Mouse (Mus musculus) thymus, adult 18-20 months (tissue): ENCODE data around the gene Tanc1.

Experiments used
- DNase-seq, 2 experiments: peaks; one replicate each; pipeline ENCODE4 v3.0.0; 2022; ENCODE audit warnings: mixed read lengths in 2 of 2

The Tanc1 gene

DNA sequence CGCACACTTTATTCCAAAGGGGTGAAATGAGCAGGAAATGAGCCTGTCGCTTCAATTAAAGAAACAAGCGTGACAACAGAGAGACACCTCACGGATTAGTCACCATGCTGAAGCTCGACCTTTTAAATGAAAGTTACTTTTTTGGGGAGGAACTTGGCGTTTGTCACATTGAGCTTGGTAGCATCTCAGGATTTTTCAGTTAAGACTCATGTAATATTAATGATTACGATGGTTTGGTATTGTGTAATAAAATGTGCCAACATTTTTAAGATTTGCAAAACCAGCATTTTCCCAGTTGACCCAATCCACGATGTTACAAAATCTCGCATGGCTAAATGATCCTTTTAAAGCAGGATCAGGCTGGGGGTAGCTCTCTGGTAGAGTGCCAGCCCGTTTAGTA, 153.8 kb downstream of the Tanc1 start:
- DNase-seq, result no peak

DNA sequence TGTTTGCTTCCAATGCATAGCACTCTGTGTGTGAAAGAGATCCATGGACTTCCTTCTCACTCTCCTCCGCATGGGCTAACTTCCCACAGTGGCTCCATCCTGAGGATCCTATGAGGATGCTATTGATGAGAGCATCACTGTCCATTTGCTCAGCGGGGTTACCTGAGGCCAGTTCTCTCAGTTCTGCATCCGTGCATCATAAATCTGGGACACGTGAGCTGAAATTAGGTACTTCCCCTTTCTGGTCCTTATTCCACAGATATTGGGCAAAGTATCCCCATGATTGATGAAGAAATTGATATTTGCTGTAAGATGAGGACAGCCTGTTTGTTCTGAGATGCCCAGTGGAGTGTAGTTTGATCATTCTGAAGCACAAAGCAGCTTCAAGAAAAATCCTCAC, 156.1 kb downstream of the Tanc1 start:
- DNase-seq, result no peak

DNA sequence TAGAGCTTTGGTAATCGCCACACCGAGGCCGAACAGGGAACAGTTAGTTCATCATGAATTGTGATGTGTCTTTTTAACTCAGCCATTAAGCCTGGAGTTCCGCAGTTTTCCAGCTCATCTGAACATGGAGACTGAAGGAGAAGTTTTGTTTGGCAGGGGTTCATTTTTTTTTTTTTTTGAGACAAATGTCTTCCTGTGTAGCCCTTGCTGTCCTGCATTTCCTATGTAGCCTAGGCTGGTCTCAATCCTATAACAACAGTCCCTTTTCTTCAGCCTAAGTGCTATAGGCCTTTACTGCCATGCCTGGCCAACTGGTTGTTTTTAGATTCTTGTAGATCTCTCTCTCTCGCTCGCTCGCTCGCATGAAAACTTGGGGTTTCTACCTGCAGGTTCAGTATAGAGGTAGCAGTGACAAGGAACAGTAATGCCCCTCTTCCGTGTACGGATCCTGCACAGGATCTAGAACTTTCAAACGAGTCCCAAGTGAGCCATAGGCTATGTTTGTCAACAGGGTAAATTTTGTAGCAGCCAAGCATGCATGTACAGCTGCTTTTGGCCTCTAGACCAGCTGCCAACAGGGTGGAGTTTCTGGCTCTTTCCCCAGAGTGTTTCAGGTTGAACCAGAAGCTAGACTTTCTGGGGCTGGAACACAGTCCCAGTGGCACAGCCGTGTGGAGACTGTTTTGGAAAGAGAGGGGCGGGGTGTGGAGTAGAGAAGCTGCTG, 157.0 kb downstream of the Tanc1 start:
- no peak for DNase-seq

DNA sequence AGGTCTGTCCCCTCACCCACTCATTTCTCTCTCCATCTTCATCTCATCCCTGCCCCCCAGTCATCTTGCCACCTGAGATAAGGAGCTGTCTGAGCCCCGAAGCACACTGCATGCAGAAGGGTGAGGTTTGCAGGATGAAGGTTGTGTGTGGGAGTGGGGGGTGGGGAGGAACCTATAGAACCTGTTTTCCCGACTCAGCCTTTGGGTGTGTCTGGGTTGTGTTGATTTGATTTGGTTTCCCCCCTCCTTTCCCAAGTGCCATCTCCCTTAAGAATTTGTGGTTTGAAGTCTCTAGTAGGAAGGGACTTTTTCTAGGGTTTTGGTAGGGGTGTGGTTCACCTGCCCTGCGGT, 157.5 kb downstream of the Tanc1 start:
- DNase-seq, result no peak

DNA sequence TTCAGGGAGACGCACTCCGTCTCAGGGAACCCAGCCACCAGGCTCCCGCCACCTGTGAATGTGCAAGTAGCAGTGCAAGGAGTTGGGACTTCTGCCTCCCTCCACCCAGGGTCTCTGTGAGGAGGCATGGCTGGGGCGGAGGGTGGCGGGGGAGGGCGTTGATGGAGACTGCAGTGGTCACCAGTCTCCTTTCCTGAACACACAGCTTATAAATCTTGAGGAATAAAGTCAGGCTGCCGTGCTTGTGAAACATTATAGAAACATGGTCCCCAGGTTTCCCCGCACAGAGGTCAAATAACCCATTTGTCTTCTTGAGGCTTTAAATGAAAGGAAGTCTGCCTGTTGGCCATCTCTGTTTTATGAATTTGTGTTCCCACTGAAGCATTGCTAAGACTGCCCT, 159.9 kb downstream of the Tanc1 start:
- DNase-seq, result no peak

DNA sequence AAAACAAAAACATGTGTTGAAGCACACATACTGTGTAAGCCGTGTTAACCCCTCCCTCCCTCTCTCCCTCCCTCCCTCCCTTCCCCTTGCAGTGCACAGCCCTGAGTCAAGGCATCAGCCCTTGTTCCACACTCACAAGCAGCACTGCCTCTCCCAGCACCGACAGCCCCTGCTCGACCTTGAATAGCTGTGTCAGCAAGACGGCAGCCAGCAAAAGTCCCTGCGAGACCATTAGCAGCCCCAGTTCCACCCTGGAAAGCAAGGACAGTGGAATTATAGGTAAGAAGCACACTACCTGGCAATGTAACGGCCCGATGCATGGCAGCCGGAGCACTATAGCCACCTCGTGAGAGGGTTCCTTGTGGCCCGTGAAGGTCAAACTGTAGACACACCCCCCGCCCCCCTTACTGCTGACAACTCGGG, 160.4 kb downstream of the Tanc1 start:
- no peak for DNase-seq

DNA sequence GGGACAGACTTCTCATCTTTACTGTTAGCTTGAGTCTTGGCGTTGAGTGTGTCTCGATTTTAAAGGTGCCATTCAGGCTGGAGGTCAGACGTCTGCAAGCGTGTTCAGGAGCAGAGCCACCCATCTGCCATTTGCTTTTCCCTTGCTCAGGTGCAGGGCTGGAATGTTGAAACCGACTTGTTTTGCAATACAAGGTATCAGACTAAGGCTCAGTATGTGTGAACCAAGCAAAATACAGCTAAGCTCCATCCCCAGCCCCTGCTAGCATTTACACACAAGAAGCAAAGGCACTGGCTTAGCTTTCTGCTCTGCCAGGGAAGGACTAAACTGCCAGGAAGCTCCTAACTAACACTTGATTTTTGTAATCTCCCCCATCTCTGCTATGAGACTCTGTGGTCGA, 162.5 kb downstream of the Tanc1 start:
- DNase-seq, result no peak

DNA sequence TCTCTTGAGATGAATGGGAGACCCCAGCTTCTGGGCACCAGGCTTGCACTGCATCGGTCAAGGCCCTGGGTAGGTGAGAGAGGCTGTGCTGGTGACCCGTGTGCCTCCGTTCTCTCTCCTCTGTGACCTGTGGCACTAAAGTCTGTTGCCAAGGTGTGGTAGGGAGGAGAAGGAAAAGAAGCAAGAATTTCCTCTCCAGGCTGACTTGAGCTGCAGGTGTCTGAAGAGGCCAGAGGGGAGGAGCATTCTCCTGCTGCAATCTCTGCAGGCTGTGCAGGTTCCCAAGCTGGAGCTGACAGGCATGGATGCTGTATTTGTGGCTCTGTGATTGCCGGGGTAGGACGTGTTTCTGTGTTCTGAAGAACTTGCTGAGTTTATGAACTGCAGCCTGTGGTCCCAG, 163.3 kb downstream of the Tanc1 start:
- no peak for DNase-seq

DNA sequence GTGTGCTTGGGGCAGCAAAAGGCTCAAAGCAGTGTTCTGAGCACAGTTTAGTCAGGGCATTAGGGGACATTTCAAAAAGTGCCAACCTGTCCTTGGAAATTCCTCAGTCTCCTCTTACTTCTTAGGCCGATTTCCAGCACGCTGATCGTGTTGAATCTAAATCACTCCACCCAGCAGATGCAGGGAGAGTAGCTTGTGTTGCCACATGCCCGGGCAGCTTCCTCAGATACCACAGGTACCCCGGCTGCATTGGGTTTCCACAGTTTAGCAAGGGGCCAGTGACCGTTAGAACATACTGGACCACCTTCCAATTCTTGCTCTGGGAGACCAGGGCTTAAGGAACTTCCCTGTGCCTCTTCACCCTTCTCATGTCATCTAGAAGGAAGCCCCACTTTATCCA, 164.0 kb downstream of the Tanc1 start:
- DNase-seq, result no peak

DNA sequence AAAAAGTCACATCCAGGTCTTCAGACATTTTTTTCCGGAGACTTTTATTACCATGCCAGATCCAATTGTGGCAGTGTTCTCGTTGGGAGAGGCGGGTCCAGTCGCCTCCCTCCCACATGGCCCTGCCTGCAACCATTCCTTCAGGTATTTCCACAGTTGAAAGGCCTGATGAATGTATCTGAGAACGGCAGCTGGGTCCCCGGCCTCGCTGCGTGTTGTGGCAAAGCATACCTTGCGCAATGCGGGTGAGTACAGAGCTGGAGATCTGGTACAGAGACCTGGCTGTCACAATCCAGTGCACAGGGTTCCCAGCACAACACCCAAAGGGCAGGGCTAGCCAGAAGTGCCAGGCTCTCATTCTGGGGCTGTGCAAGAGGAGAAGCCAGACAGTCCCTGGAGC, 167.5 kb downstream of the Tanc1 start:
- no peak for DNase-seq

DNA sequence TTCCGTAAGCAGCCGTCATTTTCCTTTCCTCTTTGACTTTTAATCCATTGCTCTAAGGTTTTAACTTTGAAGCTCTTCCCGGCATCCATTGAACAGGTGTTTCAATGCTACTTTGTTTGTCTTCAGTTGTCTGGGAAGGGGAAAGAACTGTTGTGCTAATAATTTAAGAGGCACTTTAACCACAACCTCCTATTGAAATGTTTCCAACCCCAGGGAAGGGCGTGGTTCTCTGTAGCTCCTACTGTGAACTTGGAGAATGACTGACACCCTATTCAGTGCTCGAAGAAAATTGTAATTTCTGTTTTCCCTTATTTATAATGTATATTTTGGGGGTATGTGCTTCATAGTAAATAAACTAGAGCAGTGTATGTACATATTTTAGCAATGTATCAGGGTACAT, 168.4 kb downstream of the Tanc1 start:
- DNase-seq, result no peak

DNA sequence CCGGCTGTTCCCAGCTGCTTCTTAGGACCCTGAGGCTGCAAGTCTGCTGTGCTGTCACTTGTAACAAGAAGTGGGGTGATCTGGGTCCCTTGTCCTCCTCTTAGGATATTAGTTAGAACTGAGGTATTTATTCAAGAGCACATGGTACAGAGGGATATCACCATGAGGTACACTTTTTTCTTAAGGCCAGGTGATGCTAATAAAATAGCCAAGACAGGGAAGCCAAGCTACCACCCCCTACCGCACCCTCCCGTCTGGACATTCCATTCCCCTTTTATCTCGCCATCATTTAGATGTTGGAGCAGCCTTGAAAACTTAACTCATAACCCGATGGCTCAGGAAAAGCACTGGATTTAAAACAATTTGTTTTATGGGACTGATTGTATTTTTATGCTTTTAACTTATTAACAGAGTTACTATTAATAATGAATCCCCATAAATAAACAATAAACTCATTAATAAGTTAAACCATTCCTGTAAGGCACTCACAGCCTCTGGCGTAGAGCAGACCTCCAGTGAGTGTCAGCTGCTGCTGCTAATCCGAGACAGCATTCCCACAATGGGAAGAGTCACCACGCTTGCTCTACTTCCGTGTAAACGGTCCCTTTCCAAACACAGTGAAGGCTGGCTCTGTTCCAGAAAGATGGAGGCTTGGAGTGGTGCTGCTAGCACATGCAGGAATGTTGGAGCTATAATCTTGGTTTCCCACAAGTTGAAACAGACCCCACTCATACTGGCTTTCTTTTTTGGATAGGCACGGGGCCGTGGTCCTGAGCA, 171.4 kb downstream of the Tanc1 start:
- DNase-seq, result no peak

DNA sequence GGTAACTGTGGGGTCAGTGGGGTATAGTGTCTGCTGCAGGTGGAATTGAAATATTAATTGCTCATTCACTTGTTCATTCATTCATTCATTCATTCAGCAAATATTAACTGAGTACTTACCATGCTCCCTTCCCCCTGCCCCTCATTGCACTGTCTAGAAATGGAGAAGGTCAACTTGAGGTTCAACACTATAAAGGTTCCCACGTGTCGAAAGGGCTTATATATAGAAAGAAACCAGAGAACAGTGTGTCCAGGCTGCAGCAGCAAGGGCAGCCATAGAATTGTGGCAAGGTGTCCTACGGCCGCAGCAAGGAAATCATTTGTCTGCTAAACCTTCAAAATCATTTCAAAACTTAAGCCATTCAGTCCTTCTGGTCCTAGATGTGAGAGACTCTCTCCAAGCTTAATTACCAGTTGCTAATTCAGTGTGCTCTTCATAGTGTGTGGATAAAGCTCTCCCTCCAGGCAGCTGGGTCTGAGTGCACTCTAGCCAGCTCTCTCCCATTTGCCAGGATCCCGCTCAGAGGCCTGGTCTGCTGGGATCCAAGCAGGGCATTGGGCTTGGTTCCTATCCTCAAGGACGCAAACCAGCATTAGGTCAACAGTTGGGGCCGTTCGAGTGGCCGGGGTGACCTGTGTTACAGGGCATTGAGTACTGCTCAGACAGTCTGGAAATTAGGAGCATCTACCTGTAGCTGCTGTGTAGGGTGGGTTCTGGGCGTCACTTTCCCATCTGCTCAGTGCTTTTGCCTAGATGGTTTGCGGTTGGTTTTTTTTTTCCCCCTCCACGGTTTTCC, 172.2 kb downstream of the Tanc1 start:
- DNase-seq, result no peak

DNA sequence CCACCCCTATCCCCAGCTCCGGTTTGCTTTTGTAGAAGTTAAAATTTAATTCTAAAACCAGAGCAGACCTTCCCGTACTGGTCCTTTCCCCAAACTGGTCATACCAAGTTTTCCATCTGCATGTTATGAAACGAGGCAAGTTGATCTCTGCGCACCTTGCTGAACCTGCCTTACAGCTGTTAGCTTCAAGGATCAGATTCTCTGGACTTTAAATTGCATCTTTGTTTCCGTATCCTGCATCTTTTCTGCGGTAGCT, 172.7 kb downstream of the Tanc1 start:
- DNase-seq, result no peak

DNA sequence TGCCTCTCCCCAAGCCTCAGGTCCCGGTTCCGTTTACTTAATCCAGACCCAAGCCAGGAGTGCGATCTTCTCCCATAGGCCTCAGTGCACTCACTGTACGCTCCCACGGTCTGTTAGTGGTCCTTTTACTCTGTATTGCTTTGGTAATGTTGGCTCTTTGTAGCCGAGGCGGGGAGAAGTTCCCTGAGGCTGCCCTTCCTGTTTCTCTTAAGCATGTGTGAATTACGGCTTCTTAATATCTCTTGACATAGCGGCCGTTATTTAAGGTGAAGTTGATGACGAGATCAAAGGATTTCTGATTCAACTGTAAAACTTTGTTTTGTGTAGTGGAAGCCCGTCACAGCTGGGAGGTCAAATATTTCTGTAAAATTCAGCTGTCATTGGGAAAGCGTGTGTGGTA, 173.8 kb downstream of the Tanc1 start:
- DNase-seq, result no peak

DNA sequence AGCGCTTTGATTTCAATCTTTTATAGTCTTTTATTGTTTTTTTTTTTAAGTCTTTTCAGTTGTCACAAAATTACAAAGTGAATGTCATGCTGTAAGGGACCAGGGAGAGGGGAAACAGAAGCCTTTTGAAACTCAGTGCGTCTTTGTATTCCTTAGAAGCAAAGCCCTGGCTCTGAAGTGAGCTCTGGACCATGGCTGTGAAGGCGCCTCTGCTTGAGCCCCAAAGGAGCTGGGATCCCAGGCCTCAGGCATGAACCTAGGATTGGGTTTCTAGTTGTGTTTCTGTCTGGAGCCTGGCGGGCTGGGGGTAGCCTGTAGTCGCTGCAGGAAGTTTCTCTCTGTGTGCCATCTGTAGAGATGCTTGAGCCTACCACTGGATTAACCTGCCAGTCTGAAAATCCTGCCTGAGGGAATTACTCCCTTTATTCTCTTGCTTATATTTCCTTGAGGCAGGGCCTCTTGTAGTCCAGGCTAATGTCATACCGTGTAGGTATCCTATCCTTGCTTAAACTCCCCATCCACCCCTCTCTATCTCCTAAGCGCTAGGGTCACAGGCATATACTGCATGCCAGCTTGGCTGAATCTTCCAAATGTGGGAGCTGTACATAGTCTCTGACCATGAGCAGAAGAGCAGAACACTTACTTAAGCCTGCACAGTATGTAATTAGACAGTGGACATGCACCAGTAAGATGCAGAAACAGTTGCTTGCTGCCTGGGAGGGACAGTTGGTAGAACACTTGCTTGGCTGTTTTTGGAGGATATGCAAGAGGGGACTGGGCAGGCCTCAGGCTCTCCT, 177.1 kb downstream of the Tanc1 start:
- DNase-seq, result no peak

DNA sequence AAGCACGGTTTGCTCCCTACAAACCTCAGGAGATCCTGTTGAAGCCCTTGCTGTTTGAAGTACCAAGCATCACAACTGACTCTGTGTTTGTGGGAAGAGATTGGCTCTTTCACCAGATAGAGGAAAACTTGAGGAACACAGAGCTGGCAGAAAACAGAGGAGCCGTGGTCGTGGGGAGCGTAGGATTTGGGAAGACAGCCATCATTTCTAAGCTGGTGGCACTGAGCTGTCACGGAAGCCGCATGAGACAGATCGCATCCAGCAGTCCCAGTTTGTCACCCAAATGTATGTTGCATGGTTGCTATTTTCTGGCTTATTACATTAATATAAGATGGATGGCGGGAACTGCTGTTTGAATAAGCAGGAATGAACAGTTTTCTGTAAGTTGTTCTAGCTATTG, 179.8 kb downstream of the Tanc1 start:
- no peak for DNase-seq

DNA sequence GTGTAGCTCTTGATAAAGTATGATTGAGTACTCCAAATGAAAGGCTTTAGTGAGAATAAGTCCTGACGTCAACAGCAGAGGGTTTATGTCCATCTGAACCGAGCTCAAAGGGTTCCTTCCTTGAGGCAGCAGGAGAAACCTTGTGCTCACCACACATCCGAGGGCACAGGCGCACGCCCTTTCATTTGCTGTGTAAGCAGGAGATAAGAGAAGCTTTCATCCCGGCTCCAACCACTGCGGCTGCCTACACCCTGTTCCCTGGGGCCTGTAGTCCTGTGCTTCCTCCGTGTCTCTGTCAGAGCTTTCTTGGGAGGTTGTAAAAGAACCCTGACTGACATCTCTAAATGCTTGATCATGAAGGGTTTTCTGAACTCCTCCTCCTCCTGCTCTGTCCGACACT, 181.5 kb downstream of the Tanc1 start:
- no peak for DNase-seq

DNA sequence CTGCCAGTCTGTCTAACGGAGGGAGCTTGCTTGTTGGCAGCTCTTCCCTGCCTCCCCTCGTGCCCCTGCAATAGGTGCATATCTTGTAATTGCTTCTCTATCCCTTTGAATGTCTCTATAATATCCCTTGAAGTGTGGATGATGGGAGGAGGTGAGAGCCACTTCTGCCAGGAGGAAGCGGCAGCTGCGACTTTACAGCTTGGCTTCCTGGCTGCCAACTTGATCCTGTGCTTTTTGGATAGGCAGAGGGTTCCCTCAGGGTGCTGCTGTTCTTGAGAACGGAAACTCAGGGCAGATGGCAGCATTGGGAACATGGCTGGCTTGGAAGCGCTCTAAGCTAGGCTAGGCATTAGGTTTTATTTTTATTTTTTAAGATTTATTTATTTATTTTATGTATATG, 183.0 kb downstream of the Tanc1 start:
- no peak for DNase-seq

DNA sequence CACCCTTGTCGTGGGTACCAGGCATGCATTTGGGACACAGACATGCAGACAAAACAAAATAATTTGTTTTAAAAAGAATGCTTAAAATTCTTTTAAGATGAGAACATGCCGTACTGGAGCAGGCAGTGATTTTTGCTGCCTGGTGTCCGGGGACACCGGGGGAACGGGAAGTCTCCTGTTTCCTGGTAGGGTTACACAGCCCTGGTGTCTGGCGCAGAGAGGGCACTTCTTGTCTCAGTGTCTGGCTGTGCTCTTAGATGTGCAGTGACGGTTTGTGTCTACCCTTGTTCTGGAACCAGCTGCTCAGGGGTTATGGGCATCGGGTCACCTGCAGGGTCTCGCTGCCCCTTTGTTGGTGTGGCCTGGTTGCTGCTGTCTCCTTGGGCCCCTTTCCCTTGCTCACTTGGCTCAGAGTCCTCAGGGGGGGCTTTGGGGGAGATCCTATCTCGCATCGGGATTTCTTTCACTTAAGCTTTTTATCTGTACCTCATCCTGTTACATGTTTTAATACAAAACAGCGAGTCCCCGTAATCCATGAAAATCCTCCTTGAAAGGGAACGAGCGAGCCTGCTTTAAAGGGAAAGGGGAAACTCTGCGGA, 187.2 kb downstream of the Tanc1 start:
- no peak for DNase-seq

DNA sequence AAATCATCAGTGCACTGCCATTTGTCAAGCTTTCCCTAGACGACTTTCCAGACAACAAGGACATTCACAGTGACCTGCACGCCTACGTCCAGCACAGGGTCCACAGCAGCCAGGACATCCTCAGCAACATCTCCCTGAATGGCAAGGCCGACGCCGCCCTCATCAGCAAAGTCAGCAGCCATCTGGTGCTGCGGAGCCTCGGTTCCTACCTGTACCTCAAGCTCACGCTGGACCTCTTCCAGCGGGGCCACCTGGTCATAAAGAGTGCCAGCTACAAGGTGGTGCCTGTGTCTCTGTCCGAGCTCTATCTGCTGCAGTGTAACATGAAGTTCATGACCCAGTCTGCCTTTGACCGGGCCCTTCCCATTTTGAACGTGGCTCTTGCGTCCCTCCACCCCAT, 187.7 kb downstream of the Tanc1 start:
- DNase-seq, result no peak

DNA sequence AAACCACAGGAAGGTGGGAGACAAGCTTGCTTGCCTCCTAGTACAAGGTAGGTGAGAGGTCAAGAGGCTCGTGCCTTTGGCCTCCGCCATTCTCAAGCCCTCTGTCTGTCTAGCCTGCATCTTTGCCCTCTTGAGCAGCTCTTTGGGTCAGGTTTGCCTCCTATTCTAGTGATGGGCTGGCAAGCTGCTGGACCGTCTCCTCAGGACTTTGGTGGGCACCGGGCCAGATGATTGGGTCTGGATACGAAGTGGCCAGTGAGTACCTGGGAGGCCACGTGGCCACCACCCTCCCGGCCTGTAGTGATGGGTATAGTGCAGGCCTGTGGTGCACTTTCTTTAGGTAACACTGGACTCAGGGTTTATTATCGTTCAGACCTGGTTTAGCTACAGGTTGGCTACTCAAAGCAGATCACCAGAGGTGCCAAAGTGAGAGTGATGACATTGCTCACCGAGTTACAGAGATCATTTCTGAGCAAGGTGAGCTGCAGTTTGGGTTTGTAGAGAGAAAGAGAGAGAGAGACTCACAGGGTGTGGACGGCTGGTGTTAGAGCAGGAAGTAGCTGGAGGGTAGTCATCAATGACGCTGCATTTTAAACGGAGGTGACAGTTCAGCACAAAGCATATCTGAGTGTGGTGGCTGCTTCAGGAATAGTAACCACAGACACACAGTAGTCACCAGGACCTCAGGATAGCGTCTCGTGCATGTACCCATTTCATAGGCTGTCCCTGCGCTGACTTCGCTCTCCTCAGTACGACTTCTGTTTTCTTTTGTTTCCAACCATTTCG, 188.8 kb downstream of the Tanc1 start:
- no peak for DNase-seq
